Mouse (Mus musculus) C2C12 (cell line): Measurements from ENCODE around the gene Chl1.

Experiments
- CTCF ChIP-seq: IDR thresholded peaks from one replicate; pipeline ENCODE4 v1.5.1; 2011; ENCODE audit not compliant: control insufficient read depth, insufficient read depth, insufficient read length
- MYOD1 ChIP-seq: IDR thresholded peaks from one replicate; pipeline ENCODE4 v1.6.1; 2011; ENCODE audit warnings: low read depth; ENCODE audit not compliant: control insufficient read depth, insufficient read length

- no peak for TF ChIP-seq CTCF
- no peak for TF ChIP-seq MYOD1
These were observed 790 bp upstream of the Chl1 start for GRCm38 (mm10) chr6:103509596-103509995.
